Mouse (Mus musculus) gastrocnemius, postnatal 25 days (tissue): ENCODE measurements around the gene Zfp668. TPM values are rescaled to one million over a fixed set of nuclear protein-coding genes. Genes with fewer than 3 reads are reported as not detected.

ENCODE experiments used
- total RNA-seq, 2 experiments: library from RNA; stranded (reverse); gene quantifications; 1 replicate in 1 of 2; 2 replicates in 1 of 2; pipeline ENCODE4 v1.2.3; 2021

Gene Zfp668
- total RNA-seq, 2 experiments from 2014 or later, result 2.8 to 4.5 TPM

Other genes with a start within 250 kb of the Zfp668 start
- 10 to 100 TPM; 41.2 to 41.7 TPM for gene Bcl7c, start 167.9 kb downstream of the Zfp668 start, total RNA-seq
- gene Ctf1, start 164.1 kb downstream of the Zfp668 start, total RNA-seq, result 10 to 100 TPM; 13.8 to 15.1 TPM
- gene Ctf2, start 144.7 kb downstream of the Zfp668 start, total RNA-seq, result not detected
- 1 to 10 TPM; 1.9 to 2.4 TPM for gene Fbxl19, start 132.3 kb downstream of the Zfp668 start, total RNA-seq
- gene Orai3, start 107.0 kb downstream of the Zfp668 start, total RNA-seq, result 1 to 10 TPM; 8.9 to 9.5 TPM
- 10 to 100 TPM; 15.0 to 15.4 TPM for gene Setd1a, start 100.2 kb downstream of the Zfp668 start, total RNA-seq
- 1 to 10 TPM; 2.4 to 2.5 TPM for gene Gm49388, start 91.2 kb downstream of the Zfp668 start, total RNA-seq
- gene Hsd3b7, start 76.2 kb downstream of the Zfp668 start, total RNA-seq, result 1 to 10 TPM; 4.4 to 9.1 TPM
- gene Stx4a, start 52.5 kb downstream of the Zfp668 start, total RNA-seq, result 10 to 100 TPM; 46.4 to 47.2 TPM
- gene Stx1b, start 52.3 kb downstream of the Zfp668 start, total RNA-seq, result 1 to 10 TPM in 1 of 2 experiments, under 1 TPM in 1; 0.64 to 1.2 TPM
- gene Zfp646, start 607 bp downstream of the Zfp668 start, total RNA-seq, result 10 to 100 TPM; 11.3 to 11.8 TPM
- gene Prss53, start 14.1 kb upstream of the Zfp668 start, total RNA-seq, result 1 to 10 TPM; 1.5 to 1.6 TPM
- gene Gm21974, start 18.6 kb upstream of the Zfp668 start, total RNA-seq, result not detected
- gene Vkorc1, start 18.8 kb upstream of the Zfp668 start, total RNA-seq, result 10 to 100 TPM; 12.7 to 18.3 TPM
- gene Bckdk, start 27.3 kb upstream of the Zfp668 start, total RNA-seq, result 100 to 1,000 TPM; 142 to 143 TPM
- gene Kat8, start 35.7 kb upstream of the Zfp668 start, total RNA-seq, result 10 to 100 TPM; 19.9 to 20.0 TPM
- gene Prss8, start 53.3 kb upstream of the Zfp668 start, total RNA-seq, result not detected
- gene Prss36, start 69.9 kb upstream of the Zfp668 start, total RNA-seq, result 1 to 10 TPM; 4.4 to 6.1 TPM
- 10 to 100 TPM; 76.2 to 78.4 TPM for gene Fus, start 90.6 kb upstream of the Zfp668 start, total RNA-seq
- gene Pycard, start 117.0 kb upstream of the Zfp668 start, total RNA-seq, result under 1 TPM; 0.72 to 0.82 TPM
- gene Trim72, start 127.1 kb upstream of the Zfp668 start, total RNA-seq, result 100 to 1,000 TPM; 235 to 294 TPM
- 1 to 10 TPM; 1.1 to 2.6 TPM for gene Itgam, start 185.8 kb upstream of the Zfp668 start, total RNA-seq
- not detected for gene Gm49368, start 185.9 kb upstream of the Zfp668 start, total RNA-seq